Mouse (Mus musculus): Measurements from ENCODE around the gene Adamtsl5.

GRCm38 (mm10) chr10:80392687-80393086, 44.5 kb upstream of the Adamtsl5 start:
- TF ChIP-seq CTCF (IDR thresholded peaks at IDR 0.05; ENCODE audit: low read depth) (no peak), EP300 (optimal IDR thresholded peaks at IDR 0.05) (no peak)
